Mouse (Mus musculus) urinary bladder, postnatal 10 days (tissue): ENCODE measurements around the gene D3Ertd751e.

Experiments used
- DNase-seq: peaks from one replicate; pipeline ENCODE4 v3.0.0; 2022; ENCODE audit warnings: low spot score

The D3Ertd751e gene

GRCm38 (mm10) chr3:41742278-41742934 is at the start of gene D3Ertd751e, which contains the start of gene Sclt1:
D3Ertd751e (plus strand) TSS chr3:41742611.
Sclt1 (minus strand) TSS chr3:41742514.
- DNase-seq: peak; percentile 86

DNA sequence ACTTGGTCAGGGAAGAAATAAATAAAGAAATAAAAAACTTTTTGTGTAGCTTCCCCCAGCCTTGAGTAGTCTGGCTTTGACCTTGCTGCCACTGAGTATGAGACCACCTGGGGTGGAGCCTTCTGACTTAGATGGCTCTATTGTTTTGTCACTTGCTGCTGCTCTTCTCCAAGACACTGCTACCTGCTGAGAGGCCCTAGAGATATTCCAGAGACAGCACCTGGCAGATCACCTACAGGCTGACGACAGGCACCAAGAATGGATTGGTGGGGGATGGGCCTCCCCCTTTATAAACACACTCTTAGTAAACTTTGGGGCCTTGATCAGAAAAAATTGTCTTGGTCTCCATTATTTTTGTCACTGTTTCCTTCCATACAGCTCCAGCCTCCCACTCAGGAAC is 46.7 kb upstream of the D3Ertd751e start:
- no peak for DNase-seq

- DNase-seq: no peak
Observed at GRCm38 (mm10) chr3:41741601-41742277, 672 bp upstream of the D3Ertd751e start.

GRCm38 (mm10) chr3:41743436-41743835 is 1.0 kb downstream of the D3Ertd751e start:
- no peak for DNase-seq

GRCm38 (mm10) chr3:41754556-41754955 is 12.1 kb downstream of the D3Ertd751e start:
- no peak for DNase-seq

- DNase-seq: no peak
Observed at GRCm38 (mm10) chr3:41762091-41762490, 19.7 kb downstream of the D3Ertd751e start.

- no peak for DNase-seq
Observed at GRCm38 (mm10) chr3:41812447-41812846, 70.0 kb downstream of the D3Ertd751e start.
